Mouse (Mus musculus) macrophage (primary cell): Measurements from ENCODE around the gene Olfr1101. TPM values are rescaled to one million over a fixed set of nuclear protein-coding genes. Genes with fewer than 3 reads are reported as not detected.

Source experiments
- H3K27ac ChIP-seq: fragments of 350-480 bp; formaldehyde crosslinking; 2 replicates; pipeline ENCODE4 v1.9.0; 2021
- H3K36me3 ChIP-seq: fragments of 350-480 bp; formaldehyde crosslinking; 2 replicates; pipeline ENCODE4 v1.9.0; 2021; ENCODE audit errors: inconsistent target
- H3K4me3 ChIP-seq: fragments of 350-480 bp; formaldehyde crosslinking; 2 replicates; pipeline ENCODE4 v1.9.0; 2021; ENCODE audit errors: inconsistent target
- H3K79me2 ChIP-seq: fragments of 350-480 bp; formaldehyde crosslinking; 2 replicates; pipeline ENCODE4 v1.9.0; 2021; ENCODE audit errors: inconsistent target
- WGBS: methylation state at CpG from one replicate; pipeline ENCODE4 v1.1.7; 2026; ENCODE audit warnings: inconsistent platforms; ENCODE audit not compliant: missing documents; 5-methylcytosine and 5-hydroxymethylcytosine counted together
- polyA plus RNA-seq: library from polyadenylated mRNA; stranded (reverse); fragments of 250-400 nt; gene quantifications from 3 replicates; pipeline ENCODE4 v1.2.4, GENCODE M21; 2018; ENCODE audit warnings: inconsistent platforms
- total RNA-seq, 78 experiments: library from RNA; depleted of rRNA; stranded (reverse); fragments of 250-400 nt; gene quantifications; 1 replicate in 9 of 78; 2 replicates in 24 of 78; 3 replicates in 43 of 78; 4 replicates in 2 of 78; pipeline ENCODE4 v1.2.4; 2018; ENCODE audit warnings: inconsistent platforms in 56 of 78

Olfr1101 gene
- total RNA-seq (2018; cell fraction: chromatin; rRNA removed): not detected
- not detected for total RNA-seq (2018; cell fraction: cytosol; rRNA removed)
- total RNA-seq (2018; cell fraction: nucleus; rRNA removed): not detected
- polyA plus RNA-seq: not detected in 3 replicates

- no peak within 1 kb of the TSS for H3K4me3 ChIP-seq
- H3K79me2 ChIP-seq: no peaks in the 10 kb centered on the region
- H3K36me3 ChIP-seq: no peaks in the 10 kb centered on the region
- WGBS: 76% methylated on average over 3 of the region's 3 CpGs
- no peak within 1 kb of the TSS for H3K27ac ChIP-seq
Observed at GRCm38 (mm10) chr2:86991121-86991520, at the start of gene Olfr1101. Gene Olfr1101 (minus strand): TSS chr2:86991221.

- Histone ChIP-seq H3K27ac (no peak within 1 kb of the TSS), H3K36me3 (no peaks in the 10 kb centered on the region), H3K4me3 (no peak within 1 kb of the TSS), H3K79me2 (no peaks in the 10 kb centered on the region)
Observed at GRCm38 (mm10) chr2:87036431-87036830, 45.4 kb upstream of the Olfr1101 start, which contains the start of gene Olfr1105. Gene Olfr1105 (minus strand): TSS chr2:87036531.

- WGBS: 83% methylated on average over 1 of the region's 1 CpGs
- H3K27ac ChIP-seq: no peak within 1 kb of the TSS
- H3K79me2 ChIP-seq: no peaks in the 10 kb centered on the region
- H3K36me3 ChIP-seq: no peaks in the 10 kb centered on the region
- H3K4me3 ChIP-seq: no peak within 1 kb of the TSS
Observed at GRCm38 (mm10) chr2:87026980-87027379, 36.0 kb upstream of the Olfr1101 start, which contains the start of gene Olfr1104. Gene Olfr1104 (minus strand): TSS chr2:87027080.

GRCm38 (mm10) chr2:86998098-86998497 is 7.1 kb upstream of the Olfr1101 start, which contains the start of gene Olfr1102:
Gene Olfr1102 (plus strand): TSS chr2:86998398.
- Histone ChIP-seq H3K36me3 (no peaks in the 10 kb centered on the region), H3K4me3 (no peak within 1 kb of the TSS), H3K79me2 (no peaks in the 10 kb centered on the region), H3K27ac (no peak within 1 kb of the TSS)

DNA sequence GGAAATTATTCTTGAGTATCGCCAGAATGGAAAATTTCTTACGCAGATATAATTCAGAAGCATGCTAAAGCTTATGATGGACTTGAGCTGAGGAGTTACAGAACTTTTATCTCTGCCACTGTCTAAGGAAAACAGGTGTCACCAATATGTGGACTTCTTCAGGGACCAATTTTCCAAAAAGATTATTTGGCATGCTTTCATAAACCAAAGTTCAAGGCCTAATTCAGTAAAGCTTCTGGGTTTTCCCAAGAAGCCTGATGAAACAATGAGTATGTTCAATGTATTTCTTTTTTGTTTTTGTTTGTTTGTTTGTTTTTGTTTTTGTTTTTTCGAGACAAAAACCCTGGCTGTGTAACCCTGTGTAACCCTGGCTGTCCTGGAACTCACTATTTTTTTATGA is 11.2 kb downstream of the Olfr1101 start, which contains the start of gene Olfr1100:
TSS of gene Olfr1100 (minus strand) at position 101 of the 400 bp plus-strand sequence.
- H3K79me2 ChIP-seq: no peaks in the 10 kb centered on the region
- 68% methylated on average over 3 of the region's 3 CpGs for WGBS
- H3K4me3 ChIP-seq: no peak within 1 kb of the TSS
- no peak within 1 kb of the TSS for H3K27ac ChIP-seq
- H3K36me3 ChIP-seq: no peaks in the 10 kb centered on the region

DNA sequence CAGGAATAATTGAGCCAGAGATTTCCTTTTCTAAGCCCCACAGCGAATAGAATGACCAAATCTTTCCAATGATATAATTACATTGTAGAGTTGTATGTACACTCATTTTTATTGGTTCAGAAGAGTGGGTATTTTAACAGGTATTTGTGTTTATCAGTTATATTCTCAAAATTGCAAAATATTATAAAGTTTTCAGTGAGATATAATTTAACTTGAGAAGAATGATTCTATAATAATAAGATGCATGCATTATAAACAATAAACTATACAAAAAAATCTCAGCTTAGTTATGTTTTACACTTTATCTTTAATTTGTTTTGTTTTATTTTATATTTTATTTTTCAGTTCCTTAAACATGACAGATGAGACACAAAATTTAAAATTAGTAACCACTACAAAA is 30.4 kb downstream of the Olfr1101 start, which contains the start of gene Olfr1099:
TSS of gene Olfr1099 (minus strand) at position 101 of the 400 bp plus-strand sequence.
- Histone ChIP-seq H3K27ac (no peak within 1 kb of the TSS), H3K36me3 (no peaks in the 10 kb centered on the region), H3K79me2 (no peaks in the 10 kb centered on the region), H3K4me3 (no peak within 1 kb of the TSS)
- 100% methylated on average over 1 of the region's 1 CpGs for WGBS

Other genes starting within 250 kb of the Olfr1101 start
- not detected in 3 replicates for gene Olfr1090, start 232.2 kb downstream of the Olfr1101 start, polyA plus RNA-seq
- gene Olfr1093, start 208.7 kb downstream of the Olfr1101 start, polyA plus RNA-seq: not detected in 3 replicates
- gene Olfr141, start 181.2 kb downstream of the Olfr1101 start, polyA plus RNA-seq: not detected in 3 replicates
- not detected in 3 replicates for gene Olfr1094, start 166.6 kb downstream of the Olfr1101 start, polyA plus RNA-seq
- not detected in 3 replicates for gene Olfr1095, start 139.5 kb downstream of the Olfr1101 start, polyA plus RNA-seq
- not detected in 3 replicates for gene Gm13723, start 116.4 kb downstream of the Olfr1101 start, polyA plus RNA-seq
- gene Olfr1097, start 99.0 kb downstream of the Olfr1101 start, polyA plus RNA-seq: not detected in 3 replicates
- not detected in 3 replicates for gene Olfr1098, start 66.7 kb downstream of the Olfr1101 start, polyA plus RNA-seq
- gene Olfr1099, start 30.5 kb downstream of the Olfr1101 start, polyA plus RNA-seq: not detected in 3 replicates
- not detected in 3 replicates for gene Olfr1100, start 11.3 kb downstream of the Olfr1101 start, polyA plus RNA-seq
- not detected in 3 replicates for gene Olfr1102, start 7.2 kb upstream of the Olfr1101 start, polyA plus RNA-seq
- not detected in 3 replicates for gene Olfr1104, start 35.9 kb upstream of the Olfr1101 start, polyA plus RNA-seq
- not detected in 3 replicates for gene Olfr1105, start 45.3 kb upstream of the Olfr1101 start, polyA plus RNA-seq
- gene Olfr1106, start 61.1 kb upstream of the Olfr1101 start, polyA plus RNA-seq: not detected in 3 replicates
- not detected in 3 replicates for gene Olfr1107, start 84.6 kb upstream of the Olfr1101 start, polyA plus RNA-seq
- not detected in 3 replicates for gene Olfr1109, start 104.8 kb upstream of the Olfr1101 start, polyA plus RNA-seq
- gene Olfr259, start 123.3 kb upstream of the Olfr1101 start, polyA plus RNA-seq: not detected in 3 replicates
- gene Olfr1110, start 149.1 kb upstream of the Olfr1101 start, polyA plus RNA-seq: not detected in 3 replicates
- gene Olfr1111, start 161.4 kb upstream of the Olfr1101 start, polyA plus RNA-seq: not detected in 3 replicates
- not detected in 3 replicates for gene Olfr1112, start 196.6 kb upstream of the Olfr1101 start, polyA plus RNA-seq
- gene Olfr1113, start 217.7 kb upstream of the Olfr1101 start, polyA plus RNA-seq: not detected in 3 replicates